Mouse (Mus musculus): ENCODE data around the gene Yipf1.
A peak's percentile ranks its signal among the peaks of the same experiment; 100 is the strongest.
"Not testable (repeated sequence)": the region's sequence is repeated elsewhere in the genome, so short reads cannot be mapped to it uniquely, and the experiment has no call there.

Yipf1 gene

GRCm38 (mm10) chr4:107323113-107323512 is 8.9 kb downstream of the Yipf1 start:
- DNase-seq (ENCODE audit: low spot score in 2 of 2): no peak

GRCm38 (mm10) chr4:107328530-107328929 is 14.4 kb downstream of the Yipf1 start:
- no peak for DNase-seq (ENCODE audit: low spot score in 2 of 2)

DNA sequence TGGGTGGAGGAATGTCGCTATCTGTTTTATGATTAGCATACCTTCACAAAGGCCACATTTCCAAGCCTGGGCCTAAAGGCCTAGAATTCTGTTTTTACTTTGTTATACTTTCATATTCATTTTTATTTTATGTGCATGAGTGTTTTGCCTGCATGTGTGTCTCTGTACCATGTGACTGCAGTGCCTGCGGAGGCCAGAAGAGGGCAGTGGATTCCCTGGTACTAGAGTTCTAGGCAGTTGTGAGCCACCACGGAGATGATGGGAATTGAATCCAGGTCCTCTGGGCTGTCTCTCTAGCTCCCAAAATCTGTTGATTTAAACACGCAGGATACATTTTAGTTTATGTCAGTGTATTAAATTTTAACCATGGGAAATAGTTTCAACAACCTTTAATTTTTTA is 19.4 kb downstream of the Yipf1 start:
- DNase-seq (ENCODE audit: low spot score in 2 of 2): no peak

GRCm38 (mm10) chr4:107336356-107336755 is 22.2 kb downstream of the Yipf1 start:
- no peak for DNase-seq (ENCODE audit: low spot score in 2 of 2)

GRCm38 (mm10) chr4:107337455-107337854 is 23.3 kb downstream of the Yipf1 start:
- DNase-seq (ENCODE audit: low spot score in 2 of 2): no peak

- DNase-seq (ENCODE audit: low spot score in 2 of 2): no peak
Observed at GRCm38 (mm10) chr4:107341354-107341753, 27.2 kb downstream of the Yipf1 start.

DNA sequence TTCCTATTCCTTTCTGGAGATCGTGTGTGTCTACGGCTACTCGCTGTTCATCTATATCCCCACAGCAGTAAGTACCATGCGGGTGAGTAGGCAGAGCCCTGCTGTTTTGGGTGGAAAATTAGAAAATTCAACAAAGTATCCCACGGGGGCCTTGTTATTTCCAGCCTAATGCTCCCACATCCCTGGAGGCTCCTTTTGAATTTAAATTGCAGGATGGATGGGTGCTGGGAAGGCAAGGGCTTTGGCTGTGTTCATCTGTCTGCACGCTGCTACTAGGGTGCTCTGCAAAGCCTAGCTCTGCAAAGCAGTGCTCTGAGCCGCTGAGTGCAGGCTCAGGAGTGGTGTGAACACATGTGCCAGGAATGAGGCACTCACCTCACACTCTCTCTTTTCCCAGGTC is 30.4 kb downstream of the Yipf1 start:
- DNase-seq (ENCODE audit: low spot score in 2 of 2): no peak

GRCm38 (mm10) chr4:107347221-107347620 is 33.1 kb downstream of the Yipf1 start:
- DNase-seq (ENCODE audit: low spot score in 2 of 2): no peak

GRCm38 (mm10) chr4:107348529-107349310 is 34.6 kb downstream of the Yipf1 start:
- DNase-seq (ENCODE audit: low spot score in 2 of 2): no peak

DNA sequence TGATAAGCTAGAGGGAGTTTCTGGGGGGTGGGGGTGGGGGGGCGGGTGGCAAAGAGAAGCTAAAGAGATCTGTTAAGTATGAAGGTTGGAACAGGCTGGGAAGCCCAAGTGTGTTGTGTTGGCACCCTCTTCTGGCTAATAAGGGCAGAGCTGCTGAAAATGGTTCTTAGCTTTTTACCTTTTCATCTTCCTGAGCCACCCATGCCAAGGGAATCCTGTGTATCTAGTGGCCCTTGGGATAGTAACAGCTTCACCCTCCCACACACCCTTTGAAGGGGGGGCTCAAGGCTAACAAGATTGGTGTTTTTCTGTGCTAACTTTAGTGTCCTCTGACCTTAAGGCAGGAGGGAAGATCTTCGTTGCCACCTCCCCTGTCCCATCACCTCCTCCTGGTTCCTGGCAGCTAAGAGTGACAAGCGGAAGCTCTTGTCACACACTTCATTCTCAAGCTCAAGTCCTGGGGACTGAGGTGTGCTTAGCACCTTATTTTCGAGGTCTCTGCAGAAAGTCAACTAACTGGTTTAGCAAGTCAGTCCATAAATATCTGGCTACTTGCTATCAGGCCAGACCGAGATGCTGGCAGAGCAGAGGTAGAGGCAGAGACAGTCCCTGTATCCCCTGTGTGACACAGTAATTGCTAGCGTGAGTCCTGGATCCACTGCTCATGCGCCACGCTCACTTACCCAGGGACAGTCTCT is 35.3 kb downstream of the Yipf1 start:
- no peak for DNase-seq (ENCODE audit: low spot score in 2 of 2)

DNA sequence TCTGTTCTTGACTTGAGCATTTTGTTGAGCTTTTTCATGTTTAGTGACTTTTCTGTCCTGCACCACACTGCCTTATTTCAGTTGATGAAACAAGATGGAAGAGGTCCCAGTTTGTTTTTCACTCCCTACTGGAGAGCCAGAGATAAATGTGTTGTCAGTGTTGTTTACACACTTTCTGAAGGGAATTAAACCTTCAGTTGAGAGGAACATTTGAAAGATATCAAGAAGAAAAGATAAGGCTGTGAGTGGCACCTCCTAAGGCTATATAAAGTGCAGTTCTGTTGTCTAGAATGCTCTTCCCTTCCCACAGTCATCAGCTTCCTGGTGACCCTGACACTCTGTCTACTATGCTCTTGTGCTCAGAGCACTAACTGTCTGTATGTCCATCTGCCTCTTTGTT is 37.2 kb downstream of the Yipf1 start:
- no peak for DNase-seq (ENCODE audit: low spot score in 2 of 2)

DNA sequence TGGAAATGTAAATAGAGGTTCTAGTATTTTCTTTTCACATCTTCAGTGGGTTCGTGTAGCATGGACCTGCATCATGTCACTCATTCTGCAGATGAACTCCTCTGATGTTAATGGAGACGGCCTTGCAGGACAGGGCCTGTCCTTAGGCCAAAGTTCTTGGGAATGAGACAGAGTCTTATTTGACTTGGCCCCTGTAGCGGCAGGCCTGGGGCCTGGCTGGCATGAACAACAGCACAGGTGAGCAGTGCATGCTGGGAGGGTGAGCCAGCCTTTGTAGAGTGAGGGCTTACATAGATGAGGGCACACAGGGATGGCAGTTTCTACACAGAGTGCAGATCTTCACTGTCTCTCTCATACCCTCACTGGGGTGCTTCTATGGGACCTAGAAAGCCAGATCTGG is 39.4 kb downstream of the Yipf1 start:
- no peak for DNase-seq (ENCODE audit: low spot score in 2 of 2)

DNA sequence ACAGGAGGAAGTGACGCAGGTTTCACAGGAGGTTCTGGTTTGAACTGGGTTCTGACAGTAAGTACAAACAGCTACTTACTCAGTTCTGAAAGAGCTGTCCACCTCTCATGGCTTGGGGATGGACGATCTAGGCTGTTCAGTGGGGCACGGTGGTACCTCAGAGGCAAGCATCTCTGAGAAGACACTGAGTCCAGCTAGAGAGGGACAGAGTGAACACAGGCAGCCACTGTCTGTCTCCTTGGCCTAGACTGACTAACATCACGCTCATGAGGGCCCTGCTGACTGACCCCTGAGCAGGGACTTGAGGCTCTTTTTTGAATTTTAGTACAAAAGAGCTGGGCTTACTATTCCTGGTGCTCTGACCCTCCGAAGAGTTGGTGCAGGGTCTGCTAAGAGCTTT is 40.0 kb downstream of the Yipf1 start:
- no peak for DNase-seq (ENCODE audit: low spot score in 2 of 2)

- DNase-seq (ENCODE audit: low spot score in 2 of 2): no peak
Observed at GRCm38 (mm10) chr4:107354543-107354942, 40.4 kb downstream of the Yipf1 start.

- DNase-seq (ENCODE audit: low spot score in 2 of 2): not testable (repeated sequence)
Observed at GRCm38 (mm10) chr4:107357172-107357571, 43.0 kb downstream of the Yipf1 start.

GRCm38 (mm10) chr4:107358460-107358859 is 44.3 kb downstream of the Yipf1 start:
- no peak for DNase-seq (ENCODE audit: low spot score in 2 of 2)

GRCm38 (mm10) chr4:107360457-107361145 is 46.4 kb downstream of the Yipf1 start:
- DNase-seq (ENCODE audit: low spot score in 2 of 2): no peak

GRCm38 (mm10) chr4:107362755-107363154 is 48.6 kb downstream of the Yipf1 start:
- no peak for DNase-seq (ENCODE audit: low spot score in 2 of 2)

DNA sequence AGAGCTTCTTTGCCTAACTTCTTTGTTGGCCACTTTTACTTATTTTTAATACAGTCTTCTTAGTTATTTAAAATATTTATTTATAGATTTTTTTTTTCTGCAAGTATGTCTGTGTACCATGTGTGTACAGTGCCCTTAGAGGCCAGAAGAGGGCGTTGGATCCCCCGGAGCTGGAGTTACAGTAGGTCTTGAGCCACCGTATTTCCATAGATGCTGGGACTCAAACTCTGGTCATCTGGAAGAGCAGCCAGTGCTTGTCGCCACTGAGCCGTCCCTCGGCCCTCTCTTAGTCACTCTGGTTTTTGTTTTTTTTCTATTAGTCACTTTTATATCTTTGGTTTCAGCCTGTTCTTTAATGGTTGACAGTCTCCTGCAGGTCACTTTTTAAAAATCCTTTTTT is 49.4 kb downstream of the Yipf1 start:
- no peak for DNase-seq (ENCODE audit: low spot score in 2 of 2)

- no peak for DNase-seq (ENCODE audit: low spot score in 2 of 2)
Observed at GRCm38 (mm10) chr4:107364190-107364639, 50.1 kb downstream of the Yipf1 start.

DNA sequence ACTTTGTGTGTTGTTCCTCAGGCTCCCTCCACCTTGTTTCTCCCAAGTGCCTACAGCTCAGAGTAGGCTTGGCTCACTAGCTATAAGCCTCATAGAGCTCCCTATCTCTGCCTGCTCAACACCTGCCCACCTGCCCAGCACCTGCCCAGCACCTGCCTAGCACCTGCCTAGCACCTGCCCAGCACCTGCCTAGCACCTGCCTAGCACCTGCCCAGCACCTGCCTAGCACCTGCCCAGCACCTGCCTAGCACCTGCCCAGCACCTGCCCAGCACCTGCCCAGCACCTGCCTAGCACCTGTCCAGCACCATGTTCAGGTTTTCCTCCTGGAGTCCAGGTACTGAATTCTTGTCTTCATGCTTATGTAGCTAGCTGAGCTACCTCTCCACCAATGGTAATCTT is 52.2 kb downstream of the Yipf1 start:
- not testable (repeated sequence) for DNase-seq (ENCODE audit: low spot score in 2 of 2)

- DNase-seq (ENCODE audit: low spot score in 2 of 2): peak; percentile 71 to 78
Observed at GRCm38 (mm10) chr4:107367567-107368314, 53.6 kb downstream of the Yipf1 start, which contains the start of gene Ndc1. Gene Ndc1, plus strand, starts transcription at chr4:107367784.

All from frontal cortex, postnatal 25 days (tissue).